Mouse (Mus musculus) T-helper 2 cell (primary cell): ENCODE results near the gene Skint2.

ENCODE experiments used
- in situ Hi-C: fragments of 300-600 bp; cut with MboI, MseI; formaldehyde crosslinking; loops from one replicate; pipeline ENCODE4 v1.15.1; 2025; ENCODE audit warnings: high pct_unique_total_duplicates

Gene Skint2

GRCm38 (mm10) chr4:112556894-112557293, at the start of gene Skint2:
Gene Skint2 (plus strand): TSS chr4:112557194.
- in situ Hi-C loops, result no loop called here
